Mouse (Mus musculus) megakaryocyte, adult 5-6 weeks (primary cell): Measurements from ENCODE around the gene Gsap. TPM values are rescaled to one million over a fixed set of nuclear protein-coding genes. Genes with fewer than 3 reads are reported as not detected.
A peak's percentile ranks its signal among the peaks of the same experiment; 100 is the strongest.

Source experiments
- ATAC-seq: 2 replicates; pipeline ENCODE4 v1.8.0; 2016; ENCODE audit warnings: mild to moderate bottlenecking, inconsistent platforms; ENCODE audit not compliant: poor library complexity, severe bottlenecking
- total RNA-seq, 2 experiments: library from RNA; stranded (forward) in 1 of 2; stranded (reverse) in 1 of 2; fragments of 153-499, 151-499 nt in 1 of 2; fragments of 221-1000, 200-1000 nt in 1 of 2; gene quantifications; 2 replicates each; pipeline versions ENCODE4 v1.2.3 to v1.2.4; 2015 to 2017

The Gsap gene
- total RNA-seq (2015), result 38.0 and 40.0 TPM in 2 replicates
- total RNA-seq (2017), result 41.5 and 45.3 TPM in 2 replicates

- ATAC-seq, result peak; percentile 78
Measured at GRCm38 (mm10) chr5:21185764-21186685, at the start of gene Gsap. TSS of gene Gsap (plus strand) at chr5:21186255.

- ATAC-seq, result peak; percentile 56
Measured at GRCm38 (mm10) chr5:21136575-21136974, 49.5 kb upstream of the Gsap start.

DNA sequence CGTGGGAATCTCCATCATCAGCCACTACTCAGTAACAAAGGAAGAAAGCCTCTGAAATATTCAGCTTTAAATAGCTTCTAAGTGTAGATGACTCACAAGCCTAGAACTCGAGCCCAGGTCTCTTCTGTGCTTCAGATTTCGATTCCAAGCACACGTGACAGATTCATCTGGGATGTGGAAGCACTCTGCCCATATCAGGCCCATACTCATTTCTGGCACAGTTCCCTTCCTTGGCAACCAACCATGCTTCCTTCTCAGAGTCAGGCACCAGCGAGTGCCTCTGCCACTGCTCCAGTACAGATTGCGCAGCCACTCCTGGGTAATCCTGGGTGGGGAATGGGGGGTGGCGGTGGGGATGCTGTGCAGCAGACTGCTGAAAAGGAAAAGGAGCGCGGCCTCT is 46.5 kb upstream of the Gsap start:
- ATAC-seq, result no peak

DNA sequence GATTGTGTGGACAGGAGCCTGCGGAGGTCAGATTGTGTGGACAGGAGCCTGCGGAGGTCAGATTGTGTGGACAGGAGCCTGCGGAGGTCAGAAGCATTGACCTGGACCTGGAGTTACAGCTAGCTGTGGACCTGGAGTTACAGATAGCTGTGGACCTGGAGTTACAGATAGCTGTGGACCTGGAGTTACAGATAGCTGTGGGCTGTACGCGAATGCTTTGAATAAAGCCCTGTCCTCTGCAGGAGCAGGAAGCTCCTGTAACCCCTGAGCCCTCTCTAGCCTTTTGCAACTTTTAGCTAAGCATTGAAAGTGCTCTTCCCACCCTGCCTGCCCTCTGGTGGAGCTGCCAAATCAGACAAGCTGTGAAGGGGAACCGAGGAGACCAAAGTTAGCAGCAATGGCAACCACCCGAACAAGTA is 44.9 kb upstream of the Gsap start:
- peak; percentile 90 for ATAC-seq

DNA sequence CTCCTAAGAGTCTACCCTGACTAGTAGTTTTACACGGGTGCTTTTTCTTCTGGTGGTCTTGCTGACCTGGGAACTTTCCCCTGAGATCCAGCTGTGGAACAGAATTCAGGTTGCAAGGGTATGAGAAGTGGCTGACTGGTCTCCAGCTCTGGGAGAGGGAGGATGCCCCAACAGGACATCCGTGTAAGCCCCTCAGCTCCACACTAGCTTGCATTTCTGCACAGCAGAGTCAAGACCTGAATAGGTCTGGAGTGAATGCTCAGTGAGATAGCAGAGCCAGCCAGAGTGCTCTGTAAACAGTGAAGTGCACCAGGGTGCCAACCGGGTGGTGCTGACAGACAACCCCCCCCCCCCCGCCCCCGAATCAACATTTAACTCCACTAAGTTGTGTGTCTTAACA is 44.4 kb upstream of the Gsap start:
- no peak for ATAC-seq

- ATAC-seq, result no peak
Measured at GRCm38 (mm10) chr5:21143032-21143431, 43.0 kb upstream of the Gsap start.

- no peak for ATAC-seq
Measured at GRCm38 (mm10) chr5:21144506-21145169, 41.4 kb upstream of the Gsap start.

DNA sequence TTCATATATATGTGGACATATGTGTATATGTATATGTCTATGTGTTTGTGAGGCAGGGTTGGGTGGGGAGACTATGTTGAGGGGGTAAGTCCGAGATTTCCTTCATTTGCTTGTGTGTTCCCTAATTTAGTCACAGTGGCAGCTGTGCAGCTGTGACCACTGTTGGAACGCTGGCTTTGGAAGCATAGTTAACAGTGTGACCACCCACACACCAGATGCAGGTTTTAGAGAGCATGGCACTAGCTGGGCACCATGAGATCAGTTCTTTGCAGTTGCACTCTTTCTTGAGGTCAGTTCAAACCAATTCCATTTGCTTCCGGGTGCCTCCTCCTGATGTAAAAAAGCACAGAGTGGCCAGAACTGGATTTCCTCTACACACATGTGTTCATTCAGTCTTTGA is 37.7 kb upstream of the Gsap start:
- ATAC-seq, result no peak

DNA sequence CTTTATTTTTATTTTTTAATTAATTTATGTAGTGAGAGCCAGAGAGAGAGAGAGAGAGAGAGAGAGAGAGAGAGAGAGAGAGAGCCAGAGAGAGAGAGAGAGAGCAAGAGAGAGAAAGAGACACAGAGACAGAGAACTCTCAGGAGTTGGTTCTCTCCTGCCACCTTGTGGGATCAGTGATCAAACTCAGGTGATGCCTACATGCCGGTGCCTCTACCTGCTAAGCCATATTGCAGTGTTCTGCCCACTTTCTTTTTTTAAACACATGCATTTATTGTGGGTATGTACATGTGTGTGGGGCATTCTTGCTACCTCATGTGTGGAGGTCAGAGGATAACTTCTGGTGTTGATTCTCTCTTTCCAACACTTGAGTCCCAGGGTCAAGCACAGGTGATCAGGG is 32.4 kb upstream of the Gsap start:
- no peak for ATAC-seq

- no peak for ATAC-seq
Measured at GRCm38 (mm10) chr5:21156770-21157169, 29.3 kb upstream of the Gsap start.

- no peak for ATAC-seq
Measured at GRCm38 (mm10) chr5:21159536-21159935, 26.5 kb upstream of the Gsap start.

DNA sequence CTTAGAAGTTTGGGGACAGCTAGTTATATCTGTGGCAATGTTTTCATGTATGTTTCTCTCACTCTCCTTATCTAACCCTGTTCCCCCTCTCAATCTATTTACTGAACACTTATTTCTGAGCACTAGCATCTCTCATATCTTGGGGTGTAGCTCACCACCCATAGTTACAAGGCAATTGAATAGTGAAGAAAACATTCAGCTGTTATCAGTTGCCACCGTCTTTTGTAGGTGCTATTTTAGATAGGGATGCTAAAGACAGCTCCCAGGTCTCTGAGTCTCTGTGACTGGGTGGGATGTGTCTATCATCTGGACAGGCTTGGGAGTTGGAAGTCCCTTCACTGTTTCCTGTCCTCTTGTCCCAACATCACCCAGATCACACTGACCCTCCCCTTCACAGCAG is 25.3 kb upstream of the Gsap start:
- no peak for ATAC-seq

GRCm38 (mm10) chr5:21163421-21163820 is 22.6 kb upstream of the Gsap start:
- ATAC-seq, result no peak

DNA sequence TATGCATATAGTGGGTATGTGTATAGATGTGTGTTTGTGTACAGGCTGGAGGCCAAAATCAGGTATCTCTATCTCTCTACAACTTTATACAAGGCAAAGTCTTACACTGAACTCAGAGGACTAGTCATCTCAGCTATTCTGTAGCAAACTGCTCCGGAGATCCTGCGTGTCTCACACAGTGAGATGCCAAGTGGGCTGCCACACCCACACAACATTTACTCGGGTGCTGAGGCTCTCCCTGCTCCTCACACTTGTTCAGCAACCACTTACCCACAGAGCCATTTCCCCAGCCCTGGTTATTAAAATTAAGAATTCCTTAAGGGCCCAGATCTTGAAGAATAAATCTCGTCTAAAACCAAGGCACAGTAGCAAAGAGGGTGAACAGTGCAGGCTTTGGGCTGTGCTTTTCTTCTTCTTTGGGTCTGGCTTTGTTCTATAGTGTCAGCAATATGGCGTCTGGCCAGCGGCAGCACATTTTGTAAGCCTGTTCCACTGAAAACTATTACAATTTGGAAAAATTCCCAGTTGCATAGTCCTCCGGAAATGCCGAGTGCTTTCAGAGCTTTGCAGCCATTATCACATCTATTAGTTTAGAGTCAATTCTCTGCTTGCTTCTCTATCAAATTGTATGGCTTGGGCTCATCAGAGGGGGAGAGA is 17.2 kb upstream of the Gsap start:
- no peak for ATAC-seq

DNA sequence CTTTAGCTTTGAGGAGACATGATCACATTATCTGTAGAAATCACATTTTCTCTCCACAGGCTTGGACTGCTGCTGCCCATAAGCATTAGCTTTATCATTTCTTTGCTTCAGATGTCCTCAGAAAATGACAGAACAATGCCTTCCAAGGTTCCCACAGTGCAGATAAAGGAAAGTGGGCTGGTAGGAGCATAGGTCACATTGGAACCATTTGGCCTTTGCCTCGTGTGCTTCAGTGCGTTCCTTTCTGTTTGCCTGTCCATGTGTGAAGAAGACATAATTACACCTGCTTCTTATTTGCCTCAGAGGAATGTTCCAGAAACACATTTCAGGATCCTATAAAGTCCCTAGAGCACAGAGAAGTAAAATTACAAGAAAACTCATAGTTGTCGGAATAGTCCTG is 16.7 kb upstream of the Gsap start:
- ATAC-seq, result no peak

GRCm38 (mm10) chr5:21169877-21170276 is 16.2 kb upstream of the Gsap start:
- ATAC-seq, result no peak

GRCm38 (mm10) chr5:21170440-21170839 is 15.6 kb upstream of the Gsap start:
- ATAC-seq, result no peak

DNA sequence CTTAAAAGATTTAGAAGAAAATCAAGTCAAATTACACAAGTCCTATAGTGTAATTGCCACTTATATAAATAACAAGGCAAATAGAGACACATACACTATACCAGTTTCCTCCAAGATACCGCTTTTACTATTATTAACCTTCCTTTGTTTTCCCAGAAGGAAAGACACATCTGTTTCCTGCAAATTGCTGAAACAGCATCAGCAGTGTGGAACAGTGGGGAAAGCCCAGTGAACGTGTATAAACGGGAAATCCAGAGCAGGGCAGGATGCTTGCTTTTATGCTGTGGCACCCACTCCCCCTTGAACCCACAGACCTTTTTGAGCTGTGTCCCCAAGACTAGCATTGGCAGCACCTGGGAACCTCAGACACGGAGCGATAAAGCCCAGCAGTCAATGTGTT is 15.2 kb upstream of the Gsap start:
- no peak for ATAC-seq

GRCm38 (mm10) chr5:21171336-21171735 is 14.7 kb upstream of the Gsap start:
- ATAC-seq, result no peak

GRCm38 (mm10) chr5:21172316-21172715 is 13.7 kb upstream of the Gsap start:
- ATAC-seq, result no peak
